8 mouse cellular contexts compared by ENCODE assay signal in the genomic region with DNA sequence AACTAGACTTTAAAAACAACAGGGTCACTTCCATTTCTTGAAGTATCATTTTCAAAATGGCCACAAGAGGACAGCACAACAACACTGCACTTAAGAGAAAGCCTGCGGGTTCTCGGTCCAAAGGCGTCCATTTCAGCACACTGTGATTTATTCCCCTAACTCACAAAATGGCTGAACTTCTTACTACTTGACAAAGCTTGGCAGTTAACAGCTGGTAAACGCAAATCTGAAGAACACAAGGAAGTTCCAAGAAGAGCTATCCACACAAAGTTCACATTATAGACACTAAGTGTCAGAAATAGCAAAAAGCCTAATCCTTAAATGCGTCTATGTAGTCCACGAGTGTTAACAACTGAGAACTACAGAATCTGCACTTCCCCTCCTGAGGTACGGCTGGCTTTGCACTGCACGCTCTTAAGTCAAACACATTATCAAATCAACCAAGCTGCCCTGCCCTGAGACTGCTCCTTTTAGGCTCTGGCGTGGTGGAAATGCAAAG. TPM values are rescaled to one million over a fixed set of nuclear protein-coding genes. Genes with fewer than 3 reads are reported as not detected.
DNase-seq lines count a peak whose midpoint lies in the region; ATAC-seq lines count a peak whose summit lies in the region.

No protein-coding gene starts in this region.

- peaks cover 4% of the 10 kb centered on the region for H3K36me3 ChIP-seq in intestine, embryonic 16.5 days (ENCODE audit: control insufficient read depth, insufficient read depth, low read length)
- peaks cover 69% of the 10 kb centered on the region for H3K36me3 ChIP-seq in liver, embryonic 12.5 days

- peak; percentile 72 to 83 for DNase-seq in spleen, postnatal 36 days (ENCODE audit: low spot score in 2 of 2)
- no peak for DNase-seq in spleen, adult 12 weeks (ENCODE audit: low spot score)
- DNase-seq in cerebellum, postnatal 10 days: peak; percentile 75 to 79
- peak; percentile 47 for DNase-seq in gastrocnemius, postnatal 25 days
- DNase-seq in testis, postnatal 14 days (ENCODE audit: low spot score): no peak

- H3K9me3 ChIP-seq in intestine, embryonic 16.5 days (ENCODE audit: control insufficient read depth, low read length): no peaks in the 10 kb centered on the region
- H3K9me3 ChIP-seq in liver, embryonic 12.5 days (replicated peaks): no peaks in the 10 kb centered on the region

- peak overlapping the region; percentile 81 for H3K27ac ChIP-seq in intestine, embryonic 16.5 days (ENCODE audit: low read length)
- H3K27ac ChIP-seq in liver, embryonic 12.5 days: peak overlapping the region; percentile 65

- H3K9ac ChIP-seq in intestine, embryonic 16.5 days (ENCODE audit: low read depth, low read length): no peak overlapping the region
- no peak overlapping the region for H3K9ac ChIP-seq in liver, embryonic 12.5 days

- 20% methylated on average over 9 of the region's 9 CpGs for whole genome bisulfite sequencing in intestine, embryonic 16.5 days
- WGBS in liver, embryonic 12.5 days (ENCODE audit: insufficient replicate concordance): 31% methylated on average over 9 of the region's 9 CpGs

- H3K4me2 ChIP-seq in intestine, embryonic 16.5 days (ENCODE audit: low read depth, low read length): no peak overlapping the region
- peak overlapping the region; percentile 2; the same call in 1 of the 2 replicates for H3K4me2 ChIP-seq in liver, embryonic 12.5 days

- no peaks in the 10 kb centered on the region for H3K27me3 ChIP-seq in intestine, embryonic 16.5 days (replicated peaks; ENCODE audit: control insufficient read depth, insufficient read depth, low read length)
- no peaks in the 10 kb centered on the region for H3K27me3 ChIP-seq in liver, embryonic 12.5 days (replicated peaks)

- peak; percentile 76 for ATAC-seq in intestine, embryonic 16.5 days
- ATAC-seq in liver, embryonic 12.5 days: peak; percentile 52; the same call in 1 of the 2 replicates
- ATAC-seq in monocyte, adult 5-6 weeks (replicated peaks; ENCODE audit: insufficient number of reproducible peaks, low FRiP score, low TSS enrichment, poor library complexity, severe bottlenecking): peak; percentile 84

- peaks cover 16% of the 10 kb centered on the region for H3K4me1 ChIP-seq in intestine, embryonic 16.5 days (ENCODE audit: control insufficient read depth, insufficient read depth, low read length)
- H3K4me1 ChIP-seq in liver, embryonic 12.5 days: peaks cover 53% of the 10 kb centered on the region

- no peak overlapping the region for H3K4me3 ChIP-seq in intestine, embryonic 16.5 days (ENCODE audit: low read length)
- no peak overlapping the region for H3K4me3 ChIP-seq in liver, embryonic 12.5 days

RNA-seq across cellular contexts. Expression of gene Chd2, which starts 17.1 kb away (rescaled TPM):
- total RNA-seq in gastrocnemius, postnatal 25 days (2021): 10 to 100 TPM; 30.2 to 38.4 TPM
- 40.1 and 41.1 TPM in 2 replicates for polyA plus RNA-seq in intestine, embryonic 16.5 days (2015; fragmentation: Nextera tagmentation; extraction: Ambion mirVana)
- 26.2 and 28.9 TPM in 2 replicates for polyA plus RNA-seq in liver, embryonic 12.5 days (2016; fragmentation: Nextera tagmentation; extraction: Ambion mirVana)
- 241 to 361 TPM (median 252 TPM) in 3 replicates for total RNA-seq in monocyte, adult 5-6 weeks (2017)

Comparison
In these comparisons a context has a peak if more than half of its experiments do, and no peak if none do; other contexts are left out.
1. DNase-seq: peak in spleen, postnatal 36 days (2 of 2), cerebellum, postnatal 10 days (2 of 2) and gastrocnemius, postnatal 25 days (single experiment); none in spleen, adult 12 weeks (single experiment) and testis, postnatal 14 days (single experiment).
2. Peak in every context shown above with its lines, with median percentiles within 50 percentile points of each other: ATAC-seq.